Mouse (Mus musculus) induced T-regulatory cell, adult 2 months (primary cell): ENCODE results near the gene Runx2.
A peak's percentile ranks its signal among the peaks of the same experiment; 100 is the strongest.

Source experiments
- DNase-seq: peaks from one replicate; pipeline ENCODE4 v3.0.0-alpha.2; 2012; ENCODE audit warnings: low read depth

The Runx2 gene

GRCm38 (mm10) chr17:44660121-44660806, 154.3 kb downstream of the Runx2 start:
- no peak for DNase-seq

GRCm38 (mm10) chr17:44654503-44654902, 160.1 kb downstream of the Runx2 start:
- DNase-seq: peak; percentile 86

GRCm38 (mm10) chr17:44653081-44653480, 161.5 kb downstream of the Runx2 start:
- no peak for DNase-seq

- no peak for DNase-seq
These were observed 162.5 kb downstream of the Runx2 start for GRCm38 (mm10) chr17:44652054-44652453.

- no peak for DNase-seq
These were observed 163.0 kb downstream of the Runx2 start for GRCm38 (mm10) chr17:44651613-44652012.

GRCm38 (mm10) chr17:44650431-44650830, 164.2 kb downstream of the Runx2 start:
- no peak for DNase-seq

- no peak for DNase-seq
These were observed 165.5 kb downstream of the Runx2 start for GRCm38 (mm10) chr17:44649056-44649455.

GRCm38 (mm10) chr17:44647916-44648315, 166.7 kb downstream of the Runx2 start:
- DNase-seq: no peak

- no peak for DNase-seq
These were observed 169.5 kb downstream of the Runx2 start for GRCm38 (mm10) chr17:44645146-44645545.

GRCm38 (mm10) chr17:44643260-44643659, 171.3 kb downstream of the Runx2 start:
- no peak for DNase-seq

GRCm38 (mm10) chr17:44642126-44642525, 172.5 kb downstream of the Runx2 start:
- no peak for DNase-seq

- no peak for DNase-seq
These were observed 173.7 kb downstream of the Runx2 start for GRCm38 (mm10) chr17:44640910-44641309.

GRCm38 (mm10) chr17:44639446-44639845, 175.2 kb downstream of the Runx2 start:
- no peak for DNase-seq

GRCm38 (mm10) chr17:44637181-44637880, 177.3 kb downstream of the Runx2 start:
- no peak for DNase-seq

GRCm38 (mm10) chr17:44634486-44634885, 180.1 kb downstream of the Runx2 start:
- no peak for DNase-seq

- no peak for DNase-seq
These were observed 180.8 kb downstream of the Runx2 start for GRCm38 (mm10) chr17:44633607-44634415.

GRCm38 (mm10) chr17:44632941-44633340, 181.7 kb downstream of the Runx2 start:
- DNase-seq: no peak

GRCm38 (mm10) chr17:44632292-44632691, 182.3 kb downstream of the Runx2 start:
- DNase-seq: no peak

- no peak for DNase-seq
These were observed 183.0 kb downstream of the Runx2 start for GRCm38 (mm10) chr17:44631577-44631976.

GRCm38 (mm10) chr17:44627317-44627716, 187.3 kb downstream of the Runx2 start:
- no peak for DNase-seq

GRCm38 (mm10) chr17:44623707-44624106, 190.9 kb downstream of the Runx2 start:
- no peak for DNase-seq

GRCm38 (mm10) chr17:44623271-44623670, 191.3 kb downstream of the Runx2 start:
- no peak for DNase-seq

- no peak for DNase-seq
These were observed 194.1 kb downstream of the Runx2 start for GRCm38 (mm10) chr17:44620456-44620855.
